Mouse (Mus musculus) liver, embryonic 18 days (tissue): ENCODE measurements around the gene Gpatch3. TPM values are rescaled to one million over a fixed set of nuclear protein-coding genes. Genes with fewer than 3 reads are reported as not detected.

ENCODE experiments used
- polyA plus RNA-seq: library from polyadenylated mRNA; depleted of rRNA; stranded (reverse); fragments of >200 nt; gene quantifications from 2 replicates; pipeline ENCODE4 v1.2.3, GENCODE M21; 2012; rRNA removed

Gpatch3 gene
- 3.1 and 4.1 TPM in 2 replicates for polyA plus RNA-seq

GRCm38 (mm10) chr4:133574070-133574842 lies at the start of gene Gpatch3:
Gpatch3 (plus strand) TSS chr4:133574745.

GRCm38 (mm10) chr4:133545272-133546231 lies 29.0 kb upstream of the Gpatch3 start, which contains the start of gene Nudc:
Nudc (minus strand) TSS chr4:133545996.

GRCm38 (mm10) chr4:133552768-133553447 lies 21.6 kb upstream of the Gpatch3 start, which contains the start of gene Nr0b2:
Nr0b2 (plus strand) TSS chr4:133553376.

GRCm38 (mm10) chr4:133584059-133584951 lies 9.8 kb downstream of the Gpatch3 start, which contains the start of gene Gpn2:
Gpn2 (plus strand) TSS chr4:133584362.

GRCm38 (mm10) chr4:133601721-133602218 lies 27.2 kb downstream of the Gpatch3 start, which contains the start of gene Sfn:
Sfn (minus strand) TSS chr4:133602168.

Other genes with a start within 250 kb of the Gpatch3 start
- gene Wdtc1, start 221.3 kb upstream of the Gpatch3 start, polyA plus RNA-seq, result 6.7 and 7.2 TPM in 2 replicates
- gene Slc9a1, start 205.0 kb upstream of the Gpatch3 start, polyA plus RNA-seq, result 4.9 and 5.6 TPM in 2 replicates
- 0.06 and 0.08 TPM in 2 replicates for gene Tent5b, start 94.6 kb upstream of the Gpatch3 start, polyA plus RNA-seq
- 0.17 and 0.52 TPM in 2 replicates for gene Trnp1, start 76.2 kb upstream of the Gpatch3 start, polyA plus RNA-seq
- gene Kdf1, start 55.8 kb upstream of the Gpatch3 start, polyA plus RNA-seq, result 2.4 and 2.5 TPM in 2 replicates
- 84.1 and 85.0 TPM in 2 replicates for gene Nudc, start 28.7 kb upstream of the Gpatch3 start, polyA plus RNA-seq
- 2.6 and 4.5 TPM in 2 replicates for gene Nr0b2, start 21.4 kb upstream of the Gpatch3 start, polyA plus RNA-seq
- 12.9 and 13.8 TPM in 2 replicates for gene Gpn2, start 9.6 kb downstream of the Gpatch3 start, polyA plus RNA-seq
- gene Sfn, start 27.4 kb downstream of the Gpatch3 start, polyA plus RNA-seq, result 0.66 and 0.82 TPM in 2 replicates
- 5.1 and 6.3 TPM in 2 replicates for gene Zdhhc18, start 75.4 kb downstream of the Gpatch3 start, polyA plus RNA-seq
- gene Pigv, start 97.9 kb downstream of the Gpatch3 start, polyA plus RNA-seq, result 4.6 and 5.1 TPM in 2 replicates
- gene Arid1a, start 182.0 kb downstream of the Gpatch3 start, polyA plus RNA-seq, result 7.2 and 10.5 TPM in 2 replicates